Mouse (Mus musculus): ENCODE data around the gene Ppfibp1.

Ppfibp1 gene

GRCm38 (mm10) chr6:146995878-146996277, 107.6 kb downstream of the Ppfibp1 start:
- no peak for DNase-seq (ENCODE audit: low spot score in 2 of 2)

- no peak for DNase-seq (ENCODE audit: low spot score in 2 of 2)
Observed at GRCm38 (mm10) chr6:146997006-146997405, 108.7 kb downstream of the Ppfibp1 start.

- DNase-seq (ENCODE audit: low spot score in 2 of 2), result no peak
Observed at GRCm38 (mm10) chr6:146998710-146999109, 110.4 kb downstream of the Ppfibp1 start.

- DNase-seq (ENCODE audit: low spot score in 2 of 2), result peak in 1 of 2 experiments; percentile 45
Observed at GRCm38 (mm10) chr6:146999302-146999701, 111.0 kb downstream of the Ppfibp1 start.

GRCm38 (mm10) chr6:146999755-147000154, 111.5 kb downstream of the Ppfibp1 start:
- DNase-seq (ENCODE audit: low spot score in 2 of 2), result peak in 1 of 2 experiments; percentile 12

- peak in 1 of 2 experiments; percentile 37 for DNase-seq (ENCODE audit: low spot score in 2 of 2)
Observed at GRCm38 (mm10) chr6:147008148-147008547, 119.9 kb downstream of the Ppfibp1 start.

GRCm38 (mm10) chr6:147010358-147010757, 122.1 kb downstream of the Ppfibp1 start:
- DNase-seq (ENCODE audit: low spot score in 2 of 2), result no peak

- DNase-seq (ENCODE audit: low spot score in 2 of 2), result no peak
Observed at GRCm38 (mm10) chr6:147010811-147011520, 122.7 kb downstream of the Ppfibp1 start.

- no peak for DNase-seq (ENCODE audit: low spot score in 2 of 2)
Observed at GRCm38 (mm10) chr6:147011555-147011954, 123.3 kb downstream of the Ppfibp1 start.

GRCm38 (mm10) chr6:147011977-147012376, 123.7 kb downstream of the Ppfibp1 start:
- no peak for DNase-seq (ENCODE audit: low spot score in 2 of 2)

- DNase-seq (ENCODE audit: low spot score in 2 of 2), result no peak
Observed at GRCm38 (mm10) chr6:147013546-147013945, 125.3 kb downstream of the Ppfibp1 start.

GRCm38 (mm10) chr6:147017906-147018305, 129.6 kb downstream of the Ppfibp1 start:
- no peak for DNase-seq (ENCODE audit: low spot score in 2 of 2)

- DNase-seq (ENCODE audit: low spot score in 2 of 2), result no peak
Observed at GRCm38 (mm10) chr6:147018364-147018763, 130.1 kb downstream of the Ppfibp1 start.

GRCm38 (mm10) chr6:147021181-147021580, 132.9 kb downstream of the Ppfibp1 start:
- DNase-seq (ENCODE audit: low spot score in 2 of 2), result no peak

GRCm38 (mm10) chr6:147022375-147023132, 134.3 kb downstream of the Ppfibp1 start:
- no peak for DNase-seq (ENCODE audit: low spot score in 2 of 2)

GRCm38 (mm10) chr6:147023133-147023395, 134.8 kb downstream of the Ppfibp1 start:
- DNase-seq (ENCODE audit: low spot score in 2 of 2), result no peak

- no peak for DNase-seq (ENCODE audit: low spot score in 2 of 2)
Observed at GRCm38 (mm10) chr6:147023568-147023967, 135.3 kb downstream of the Ppfibp1 start.

GRCm38 (mm10) chr6:147024761-147025160, 136.5 kb downstream of the Ppfibp1 start:
- DNase-seq (ENCODE audit: low spot score in 2 of 2), result no peak

- no peak for DNase-seq (ENCODE audit: low spot score in 2 of 2)
Observed at GRCm38 (mm10) chr6:147028396-147028795, 140.1 kb downstream of the Ppfibp1 start.

- no peak for DNase-seq (ENCODE audit: low spot score in 2 of 2)
Observed at GRCm38 (mm10) chr6:147029591-147029990, 141.3 kb downstream of the Ppfibp1 start.

GRCm38 (mm10) chr6:147030096-147030885, 142.0 kb downstream of the Ppfibp1 start:
- no peak for DNase-seq (ENCODE audit: low spot score in 2 of 2)

- no peak for DNase-seq (ENCODE audit: low spot score in 2 of 2)
Observed at GRCm38 (mm10) chr6:147032303-147032925, 144.1 kb downstream of the Ppfibp1 start, which contains the start of gene Rep15. TSS of gene Rep15 (plus strand) at chr6:147032584.
